Mouse (Mus musculus) intestine, embryonic 16.5 days (tissue): Measurements from ENCODE around the gene Snx17. TPM values are rescaled to one million over a fixed set of nuclear protein-coding genes. Genes with fewer than 3 reads are reported as not detected.

Source experiments
- ATAC-seq: fragments of 200-750 bp; cut with Nextera tagmentation; 2 replicates; pipeline ENCODE4 v1.8.0; 2017; ENCODE audit warnings: moderate TSS enrichment, moderate library complexity
- H3K27ac ChIP-seq: fragments of 300-500 bp; sonication (generic); 2 replicates; pipeline ENCODE4 v1.5.1; 2014; ENCODE audit warnings: mild to moderate bottlenecking, low read length
- H3K27me3 ChIP-seq: fragments of 300-500 bp; sonication (generic); replicated peaks from 2 replicates; pipeline ENCODE4 v1.6.1; 2014; ENCODE audit warnings: low read length, control low read depth, mixed read lengths; ENCODE audit not compliant: control insufficient read depth, insufficient read depth
- H3K36me3 ChIP-seq: fragments of 300-500 bp; sonication (generic); 2 replicates; pipeline ENCODE4 v1.6.1; 2014; ENCODE audit warnings: low read length, control low read depth; ENCODE audit not compliant: control insufficient read depth, insufficient read depth
- H3K4me1 ChIP-seq: fragments of 300-500 bp; sonication (generic); 2 replicates; pipeline ENCODE4 v1.6.1; 2014; ENCODE audit warnings: low read length, control low read depth, mixed read lengths; ENCODE audit not compliant: control insufficient read depth, insufficient read depth
- H3K4me2 ChIP-seq: fragments of 300-500 bp; sonication (generic); 2 replicates; pipeline ENCODE4 v1.6.1; 2014; ENCODE audit warnings: low read depth, low read length, control low read depth
- H3K4me3 ChIP-seq: fragments of 300-500 bp; sonication (generic); 2 replicates; pipeline ENCODE4 v1.5.1; 2014; ENCODE audit warnings: mild to moderate bottlenecking, low read length
- H3K9ac ChIP-seq: fragments of 300-500 bp; sonication (generic); 2 replicates; pipeline ENCODE4 v1.6.1; 2014; ENCODE audit warnings: low read depth, low read length
- H3K9me3 ChIP-seq: fragments of 300-500 bp; sonication (generic); 2 replicates; pipeline ENCODE4 v1.6.1; 2016; ENCODE audit warnings: low read length, control low read depth; ENCODE audit not compliant: control insufficient read depth
- WGBS: fragments of 180-500 bp; shearing (Covaris S2); extraction: QIAGEN DNeasy Blood & Tissue Kit; methylation state at CpG from one replicate; pipeline ENCODE4 v1.1.7; 2014; 5-methylcytosine and 5-hydroxymethylcytosine counted together
- polyA plus RNA-seq: library from polyadenylated mRNA; unstranded; fragments of >200 nt; fragmentation: Nextera tagmentation; extraction: Ambion mirVana; gene quantifications from 2 replicates; pipeline ENCODE4 v1.2.1, GENCODE M21; 2015

Gene Snx17
- polyA plus RNA-seq, 1 experiment from 2014 or later = 149 TPM

- Histone ChIP-seq H3K9me3 (no peaks in the 10 kb centered on the region), H3K4me1 (peaks cover 23% of the 10 kb centered on the region), H3K36me3 (peaks cover 44% of the 10 kb centered on the region), H3K27me3 (no peaks in the 10 kb centered on the region), H3K4me2 (peak overlapping the region; percentile 49), H3K4me3 (peak overlapping the region; percentile 71), H3K9ac (peak overlapping the region; percentile 88; the same call in 1 of the 2 replicates), H3K27ac (peak overlapping the region; percentile 81; the same call in 1 of the 2 replicates)
- ATAC-seq = no peak
- WGBS = 86% methylated on average over 16 of the region's 16 CpGs
Observed at GRCm38 (mm10) chr5:31194486-31195485, 1.8 kb downstream of the Snx17 start.

- ATAC-seq = no peak
- H3K27me3 ChIP-seq = no peaks in the 10 kb centered on the region
- H3K9ac ChIP-seq = no peak overlapping the region
- H3K36me3 ChIP-seq = peaks cover 44% of the 10 kb centered on the region
- H3K27ac ChIP-seq = no peak overlapping the region
- no peak overlapping the region for H3K4me3 ChIP-seq
- H3K4me2 ChIP-seq = no peak overlapping the region
- 84% methylated on average over 4 of the region's 4 CpGs for WGBS
- H3K9me3 ChIP-seq = no peaks in the 10 kb centered on the region
- peaks cover 23% of the 10 kb centered on the region for H3K4me1 ChIP-seq
Observed at GRCm38 (mm10) chr5:31195671-31196070, 2.6 kb downstream of the Snx17 start.

GRCm38 (mm10) chr5:31196207-31196606, 3.2 kb downstream of the Snx17 start:
- Histone ChIP-seq H3K4me2 (no peak overlapping the region), H3K4me3 (no peak overlapping the region), H3K27ac (no peak overlapping the region), H3K4me1 (peaks cover 22% of the 10 kb centered on the region), H3K9ac (no peak overlapping the region), H3K36me3 (peaks cover 44% of the 10 kb centered on the region), H3K9me3 (no peaks in the 10 kb centered on the region), H3K27me3 (no peaks in the 10 kb centered on the region)
- ATAC-seq = no peak
- 94% methylated on average over 10 of the region's 10 CpGs for WGBS

- Histone ChIP-seq H3K4me1 (peaks cover 14% of the 10 kb centered on the region), H3K27me3 (no peaks in the 10 kb centered on the region), H3K9me3 (no peaks in the 10 kb centered on the region), H3K4me3 (no peak overlapping the region), H3K9ac (no peak overlapping the region), H3K27ac (no peak overlapping the region), H3K4me2 (no peak overlapping the region), H3K36me3 (peaks cover 44% of the 10 kb centered on the region)
- ATAC-seq = no peak
- WGBS = 91% methylated on average over 12 of the region's 12 CpGs
Observed at GRCm38 (mm10) chr5:31197072-31197471, 4.0 kb downstream of the Snx17 start.

- H3K4me3 ChIP-seq = no peak overlapping the region
- H3K9me3 ChIP-seq = no peaks in the 10 kb centered on the region
- H3K9ac ChIP-seq = no peak overlapping the region
- H3K27me3 ChIP-seq = no peaks in the 10 kb centered on the region
- peaks cover 50% of the 10 kb centered on the region for H3K36me3 ChIP-seq
- peaks cover 16% of the 10 kb centered on the region for H3K4me1 ChIP-seq
- H3K4me2 ChIP-seq = no peak overlapping the region
- H3K27ac ChIP-seq = no peak overlapping the region
- ATAC-seq = no peak
- WGBS = 76% methylated on average over 9 of the region's 9 CpGs
Observed at GRCm38 (mm10) chr5:31198170-31198569, 5.1 kb downstream of the Snx17 start.

- Histone ChIP-seq H3K27ac (no peak overlapping the region), H3K9ac (no peak overlapping the region), H3K9me3 (no peaks in the 10 kb centered on the region), H3K4me3 (no peak overlapping the region), H3K4me2 (no peak overlapping the region), H3K36me3 (peaks cover 50% of the 10 kb centered on the region), H3K27me3 (no peaks in the 10 kb centered on the region), H3K4me1 (peaks cover 16% of the 10 kb centered on the region)
- no peak for ATAC-seq
- 74% methylated on average over 5 of the region's 5 CpGs for WGBS
Observed at GRCm38 (mm10) chr5:31198616-31199320, 5.7 kb downstream of the Snx17 start.

- WGBS = 87% methylated on average over 19 of the region's 19 CpGs
- Histone ChIP-seq H3K27me3 (no peaks in the 10 kb centered on the region), H3K9ac (no peak overlapping the region), H3K36me3 (peaks cover 50% of the 10 kb centered on the region), H3K4me3 (no peak overlapping the region), H3K27ac (no peak overlapping the region), H3K4me1 (peaks cover 12% of the 10 kb centered on the region), H3K4me2 (no peak overlapping the region), H3K9me3 (no peaks in the 10 kb centered on the region)
- ATAC-seq = no peak
Observed at GRCm38 (mm10) chr5:31199321-31199892, 6.4 kb downstream of the Snx17 start.

GRCm38 (mm10) chr5:31199893-31200292, 6.9 kb downstream of the Snx17 start:
- H3K27me3 ChIP-seq = no peaks in the 10 kb centered on the region
- no peak overlapping the region for H3K9ac ChIP-seq
- peaks cover 51% of the 10 kb centered on the region for H3K36me3 ChIP-seq
- 82% methylated on average over 9 of the region's 9 CpGs for WGBS
- no peak overlapping the region for H3K27ac ChIP-seq
- H3K4me3 ChIP-seq = no peak overlapping the region
- no peak for ATAC-seq
- H3K4me2 ChIP-seq = no peak overlapping the region
- H3K9me3 ChIP-seq = no peaks in the 10 kb centered on the region
- H3K4me1 ChIP-seq = peaks cover 8% of the 10 kb centered on the region; the same call in 1 of the 2 replicates

- H3K4me1 ChIP-seq = peaks cover 4% of the 10 kb centered on the region; the same call in 1 of the 2 replicates
- 88% methylated on average over 27 of the region's 27 CpGs for WGBS
- H3K4me2 ChIP-seq = 0 out of 2 replicates have a peak overlapping the region, but pooled peaks have one; percentile 66
- H3K4me3 ChIP-seq = no peak overlapping the region
- H3K36me3 ChIP-seq = peaks cover 55% of the 10 kb centered on the region
- no peak overlapping the region for H3K9ac ChIP-seq
- H3K9me3 ChIP-seq = no peaks in the 10 kb centered on the region
- no peaks in the 10 kb centered on the region for H3K27me3 ChIP-seq
- ATAC-seq = no peak
- H3K27ac ChIP-seq = no peak overlapping the region
Observed at GRCm38 (mm10) chr5:31200327-31200768, 7.3 kb downstream of the Snx17 start.
